Mouse (Mus musculus): ENCODE measurements around the gene Iba57. TPM values are rescaled to one million over a fixed set of nuclear protein-coding genes. Genes with fewer than 3 reads are reported as not detected.

Gene Iba57
- polyA plus RNA-seq, 1 experiment from 2014 or later: 6.3 TPM

DNA sequence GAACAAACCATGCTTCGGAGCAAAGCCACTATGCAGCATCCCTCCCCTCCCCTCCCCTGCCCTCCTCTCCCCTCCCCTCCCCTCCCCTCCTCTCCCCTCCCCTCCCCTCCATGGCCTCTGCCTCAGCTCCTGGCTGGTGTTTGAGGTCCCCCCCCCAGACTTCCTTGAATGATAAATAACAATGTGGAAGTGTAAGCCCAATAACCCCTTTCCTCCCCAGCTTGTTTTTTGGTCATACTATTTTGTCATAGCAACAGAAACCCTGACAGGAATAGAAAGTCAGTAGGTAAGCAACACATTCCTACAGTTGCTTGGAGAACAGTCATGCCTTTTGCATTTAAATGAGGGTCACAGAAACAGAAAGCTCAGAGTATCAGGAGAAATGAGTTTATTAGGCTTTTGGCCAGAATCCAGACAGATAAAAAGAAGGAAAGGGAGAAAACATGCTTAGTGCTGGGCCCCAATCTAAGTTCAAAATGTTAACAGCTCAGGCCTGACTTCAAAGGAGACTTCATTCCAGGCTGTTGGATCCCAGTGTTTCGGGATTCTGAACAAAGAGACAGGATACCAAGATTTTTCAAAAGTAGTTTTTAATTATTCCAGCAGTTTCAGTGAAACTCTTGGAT, 2.2 kb upstream of the Iba57 start:
- H3K9me3 ChIP-seq: no peaks in the 10 kb centered on the region
- H3K4me1 ChIP-seq (replicated peaks): peaks cover 22% of the 10 kb centered on the region
- 51% methylated on average over 2 of the region's 2 CpGs for WGBS
- H3K36me3 ChIP-seq: peaks cover 6% of the 10 kb centered on the region; the same call in 1 of the 2 replicates
- no peak for ATAC-seq (ENCODE audit: low read depth)
- no peak overlapping the region for H3K9ac ChIP-seq
- H3K27ac ChIP-seq (replicated peaks): no peak overlapping the region
- H3K27me3 ChIP-seq: no peaks in the 10 kb centered on the region
- no peak overlapping the region for H3K4me3 ChIP-seq
- H3K4me2 ChIP-seq: no peak overlapping the region

DNA sequence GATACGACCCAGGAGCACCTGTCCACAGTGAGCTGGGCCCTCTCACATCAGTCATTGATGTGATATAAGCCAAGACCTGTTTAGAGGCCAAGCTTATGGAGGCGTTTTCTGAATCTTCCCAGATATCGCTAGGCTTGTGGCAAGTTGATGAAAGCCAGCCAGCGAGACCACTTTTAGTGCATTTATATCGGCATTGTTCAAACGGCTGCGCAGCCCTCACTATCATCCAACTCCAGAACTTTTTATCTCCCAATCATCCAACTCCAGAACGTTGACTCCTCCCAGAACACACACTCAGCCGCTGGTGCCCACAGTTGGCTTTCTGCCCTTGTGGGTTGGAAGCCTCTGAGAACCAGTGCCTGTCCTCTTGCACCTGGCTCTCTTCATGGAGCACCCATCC, 845 bp upstream of the Iba57 start:
- no peak for ATAC-seq (ENCODE audit: low read depth)
- no peaks in the 10 kb centered on the region for H3K9me3 ChIP-seq
- WGBS: 84% methylated on average over 9 of the region's 9 CpGs
- peak overlapping the region; percentile 69 for H3K4me2 ChIP-seq
- peaks cover 8% of the 10 kb centered on the region; the same call in 1 of the 2 replicates for H3K36me3 ChIP-seq
- H3K9ac ChIP-seq: no peak overlapping the region
- H3K27me3 ChIP-seq: no peaks in the 10 kb centered on the region
- peak overlapping the region; percentile 98; the same call in 1 of the 2 replicates for H3K27ac ChIP-seq (replicated peaks)
- H3K4me1 ChIP-seq (replicated peaks): peaks cover 22% of the 10 kb centered on the region
- peak overlapping the region; percentile 58 for H3K4me3 ChIP-seq

DNA sequence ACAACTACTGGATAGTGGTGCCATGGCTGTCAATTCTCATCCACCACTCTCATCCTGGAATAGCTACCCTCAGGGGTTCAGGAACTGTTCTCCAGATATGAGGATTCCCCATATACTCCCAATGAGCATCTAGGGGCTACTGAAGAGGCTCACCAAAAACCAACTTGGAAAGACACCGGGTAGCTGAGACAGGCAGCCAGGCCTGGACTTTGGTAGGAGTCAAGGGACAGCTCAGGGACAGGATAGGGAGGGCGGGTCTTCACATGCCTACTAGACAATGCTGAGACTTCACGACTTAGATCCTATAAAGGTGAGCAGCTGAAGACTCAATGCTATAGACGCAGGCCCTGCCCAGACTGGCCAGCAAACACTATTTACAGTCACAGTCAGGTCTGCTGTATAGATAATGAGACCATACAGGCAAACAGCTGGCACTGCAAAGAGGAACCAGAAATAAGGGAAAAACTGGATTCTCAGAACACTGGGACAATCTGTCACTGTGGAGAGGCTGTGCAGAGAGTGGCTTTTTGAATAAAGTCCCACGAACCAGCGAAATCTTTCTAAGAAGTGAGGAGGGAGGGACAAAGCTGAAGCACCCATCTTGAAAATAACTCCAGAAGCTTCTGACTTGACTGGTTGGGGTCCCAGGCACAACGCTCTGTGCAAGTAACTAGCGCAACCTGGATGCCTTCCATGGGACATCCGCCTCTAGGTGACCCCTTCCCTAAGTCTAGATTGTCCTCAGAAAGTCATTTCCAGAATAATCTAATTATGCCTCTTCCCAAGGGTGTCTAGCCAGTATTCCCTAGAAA, 890 bp downstream of the Iba57 start:
- WGBS: 62% methylated on average over 9 of the region's 9 CpGs
- no peaks in the 10 kb centered on the region for H3K27me3 ChIP-seq
- H3K4me2 ChIP-seq: peak overlapping the region; percentile 69
- peaks cover 22% of the 10 kb centered on the region for H3K4me1 ChIP-seq (replicated peaks)
- H3K4me3 ChIP-seq: peak overlapping the region; percentile 58
- H3K9ac ChIP-seq: peak overlapping the region; percentile 78
- peak; percentile 54; the same call in 1 of the 2 replicates for ATAC-seq (ENCODE audit: low read depth)
- H3K27ac ChIP-seq (replicated peaks): peak overlapping the region; percentile 98
- H3K36me3 ChIP-seq: peaks cover 19% of the 10 kb centered on the region
- no peaks in the 10 kb centered on the region for H3K9me3 ChIP-seq

DNA sequence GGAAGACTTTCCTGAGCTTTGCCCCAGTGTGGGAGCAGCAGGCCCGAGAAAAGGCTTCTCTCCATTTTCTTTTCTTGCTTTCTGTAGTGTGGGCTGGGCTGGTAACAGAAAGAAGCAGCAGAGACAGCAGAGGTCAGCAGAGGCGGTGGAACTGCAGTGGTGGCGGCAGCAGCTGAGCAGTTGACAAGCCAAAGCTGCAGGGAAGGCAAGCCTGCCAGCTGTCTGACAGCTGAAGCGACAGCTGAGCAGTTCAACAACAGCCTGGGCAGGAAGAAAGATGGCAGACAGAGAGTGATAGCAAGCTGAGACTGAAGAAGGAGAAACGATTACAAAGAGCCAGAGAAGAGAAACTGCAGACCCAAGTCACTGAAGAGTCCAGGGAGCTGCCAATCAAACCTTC, 2.1 kb downstream of the Iba57 start:
- Histone ChIP-seq H3K4me2 (no peak overlapping the region), H3K36me3 (peaks cover 31% of the 10 kb centered on the region), H3K9me3 (no peaks in the 10 kb centered on the region), H3K9ac (no peak overlapping the region), H3K4me1 (replicated peaks) (peaks cover 22% of the 10 kb centered on the region), H3K27ac (replicated peaks) (no peak overlapping the region), H3K27me3 (no peaks in the 10 kb centered on the region), H3K4me3 (no peak overlapping the region)
- ATAC-seq (ENCODE audit: low read depth): no peak
- 84% methylated on average over 5 of the region's 5 CpGs for WGBS

DNA sequence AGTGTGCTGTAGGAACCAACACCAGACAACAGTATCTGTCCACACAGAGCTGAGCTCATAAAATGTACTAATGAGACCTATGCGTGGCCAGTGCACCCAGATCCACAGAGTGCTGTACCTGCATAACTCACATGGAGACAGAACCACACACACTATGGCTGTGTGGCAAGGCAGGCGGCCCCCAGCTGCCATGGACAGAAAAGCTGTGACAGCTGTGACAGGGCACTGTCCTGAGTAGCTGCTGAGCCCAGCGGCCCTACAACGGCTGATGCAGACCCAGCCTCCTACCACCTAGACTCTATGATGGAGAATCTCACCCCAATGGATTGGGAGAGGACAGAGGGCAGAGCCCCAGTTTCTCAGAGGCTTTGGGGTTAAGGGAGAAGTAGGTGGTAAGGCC, 4.0 kb downstream of the Iba57 start:
- no peak overlapping the region for H3K4me2 ChIP-seq
- no peak for ATAC-seq (ENCODE audit: low read depth)
- WGBS: 91% methylated on average over 4 of the region's 4 CpGs
- no peak overlapping the region for H3K27ac ChIP-seq (replicated peaks)
- peaks cover 22% of the 10 kb centered on the region for H3K4me1 ChIP-seq (replicated peaks)
- H3K36me3 ChIP-seq: peaks cover 39% of the 10 kb centered on the region
- no peak overlapping the region for H3K9ac ChIP-seq
- no peaks in the 10 kb centered on the region for H3K9me3 ChIP-seq
- H3K4me3 ChIP-seq: no peak overlapping the region
- no peaks in the 10 kb centered on the region for H3K27me3 ChIP-seq

DNA sequence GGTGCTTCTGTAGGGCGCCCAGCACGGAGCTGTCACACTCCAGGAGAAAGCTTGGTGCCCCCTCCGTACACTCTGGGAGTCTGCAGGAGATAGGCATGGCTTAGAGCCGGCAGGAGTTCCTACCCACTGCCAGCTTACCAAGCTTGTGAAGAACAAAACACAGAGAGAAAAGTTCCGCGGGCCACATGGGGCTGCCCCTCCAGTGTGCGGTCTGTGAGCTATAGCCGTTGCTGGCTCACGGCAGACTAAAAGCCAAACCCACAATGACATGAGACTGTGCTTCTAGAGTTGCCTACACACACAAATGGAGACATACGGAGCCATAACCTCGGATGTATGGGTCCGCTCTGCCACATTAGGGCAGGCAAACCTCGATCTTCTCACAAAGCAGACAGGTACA, 4.4 kb downstream of the Iba57 start:
- no peaks in the 10 kb centered on the region for H3K9me3 ChIP-seq
- no peak overlapping the region for H3K4me2 ChIP-seq
- H3K27me3 ChIP-seq: no peaks in the 10 kb centered on the region
- 94% methylated on average over 13 of the region's 13 CpGs for WGBS
- no peak overlapping the region for H3K27ac ChIP-seq (replicated peaks)
- H3K4me3 ChIP-seq: no peak overlapping the region
- ATAC-seq (ENCODE audit: low read depth): no peak
- H3K4me1 ChIP-seq (replicated peaks): peaks cover 18% of the 10 kb centered on the region
- peaks cover 39% of the 10 kb centered on the region for H3K36me3 ChIP-seq
- H3K9ac ChIP-seq: no peak overlapping the region

DNA sequence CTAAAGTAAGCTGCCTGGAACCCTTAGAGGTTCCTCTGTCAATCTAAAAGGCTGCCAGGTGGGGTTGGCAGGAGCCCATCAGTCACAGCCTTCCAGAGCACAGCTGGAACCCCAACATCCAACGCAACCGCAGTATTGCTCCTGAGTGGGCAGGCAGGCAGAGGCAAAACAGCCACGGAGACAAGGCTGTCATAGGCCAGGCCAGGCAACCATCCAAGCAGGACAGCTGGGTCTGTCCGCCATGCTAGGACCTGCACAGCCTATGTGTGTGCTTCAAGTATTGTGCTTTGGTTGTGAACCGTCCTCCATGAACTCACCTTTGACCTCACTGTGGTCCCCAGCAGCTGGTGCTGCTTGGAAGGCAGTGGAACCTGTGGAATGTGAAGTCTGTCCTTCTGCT, 7.6 kb downstream of the Iba57 start:
- 88% methylated on average over 5 of the region's 5 CpGs for WGBS
- no peak overlapping the region for H3K4me3 ChIP-seq
- H3K27me3 ChIP-seq: no peaks in the 10 kb centered on the region
- H3K4me1 ChIP-seq (replicated peaks): no peaks in the 10 kb centered on the region
- H3K9me3 ChIP-seq: no peaks in the 10 kb centered on the region
- H3K4me2 ChIP-seq: no peak overlapping the region
- H3K9ac ChIP-seq: no peak overlapping the region
- ATAC-seq (ENCODE audit: low read depth): no peak
- H3K36me3 ChIP-seq: peaks cover 35% of the 10 kb centered on the region
- no peak overlapping the region for H3K27ac ChIP-seq (replicated peaks)

DNA sequence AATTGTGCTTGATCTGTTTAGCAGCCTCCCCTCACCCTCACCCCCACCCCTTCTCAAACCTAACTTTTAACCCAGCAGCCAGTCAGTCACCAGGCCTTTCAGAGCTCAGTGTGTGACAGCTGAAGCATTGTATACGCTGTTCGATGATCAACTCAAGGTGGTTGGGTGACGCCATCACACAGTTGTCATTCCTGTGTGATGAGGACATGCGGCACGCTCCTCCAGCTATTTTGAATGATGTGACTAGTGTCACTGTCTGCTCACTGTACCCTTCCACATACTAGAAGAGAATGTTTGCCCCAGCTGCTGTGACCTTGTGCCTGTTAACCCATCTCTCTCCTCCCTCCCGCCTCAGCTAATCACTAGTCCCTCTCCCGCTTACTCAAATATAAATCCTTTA, 9.3 kb downstream of the Iba57 start:
- WGBS: 89% methylated on average over 7 of the region's 7 CpGs
- Histone ChIP-seq H3K27me3 (no peaks in the 10 kb centered on the region), H3K9me3 (no peaks in the 10 kb centered on the region), H3K27ac (replicated peaks) (no peak overlapping the region), H3K4me1 (replicated peaks) (no peaks in the 10 kb centered on the region), H3K4me3 (no peak overlapping the region), H3K9ac (no peak overlapping the region), H3K36me3 (peaks cover 31% of the 10 kb centered on the region), H3K4me2 (no peak overlapping the region)
- ATAC-seq (ENCODE audit: low read depth): no peak

DNA sequence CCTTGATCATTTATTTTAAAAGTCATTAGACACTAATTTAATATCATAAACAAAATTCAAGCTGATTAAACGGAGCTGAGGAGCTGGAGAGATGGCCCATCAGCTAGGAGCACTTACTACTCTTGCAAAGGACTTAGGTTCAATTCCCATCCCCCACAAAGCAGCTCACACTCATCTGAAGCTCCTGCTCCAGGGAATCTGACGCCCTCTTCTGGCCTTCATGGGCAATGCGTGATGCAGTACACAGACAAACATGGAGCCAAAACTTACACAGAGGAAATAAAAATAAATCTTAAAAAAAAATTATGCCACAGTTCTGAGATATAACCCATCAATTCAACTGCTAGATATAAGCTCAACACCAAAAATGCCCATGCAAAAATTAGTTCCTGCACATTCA, 11.8 kb downstream of the Iba57 start:
- Histone ChIP-seq H3K9ac (no peak overlapping the region), H3K36me3 (peaks cover 11% of the 10 kb centered on the region), H3K4me3 (no peak overlapping the region), H3K4me1 (replicated peaks) (no peaks in the 10 kb centered on the region), H3K9me3 (no peaks in the 10 kb centered on the region), H3K27me3 (no peaks in the 10 kb centered on the region), H3K27ac (replicated peaks) (no peak overlapping the region), H3K4me2 (no peak overlapping the region)
- 30% methylated on average over 3 of the region's 3 CpGs for WGBS
- ATAC-seq (ENCODE audit: low read depth): no peak

DNA sequence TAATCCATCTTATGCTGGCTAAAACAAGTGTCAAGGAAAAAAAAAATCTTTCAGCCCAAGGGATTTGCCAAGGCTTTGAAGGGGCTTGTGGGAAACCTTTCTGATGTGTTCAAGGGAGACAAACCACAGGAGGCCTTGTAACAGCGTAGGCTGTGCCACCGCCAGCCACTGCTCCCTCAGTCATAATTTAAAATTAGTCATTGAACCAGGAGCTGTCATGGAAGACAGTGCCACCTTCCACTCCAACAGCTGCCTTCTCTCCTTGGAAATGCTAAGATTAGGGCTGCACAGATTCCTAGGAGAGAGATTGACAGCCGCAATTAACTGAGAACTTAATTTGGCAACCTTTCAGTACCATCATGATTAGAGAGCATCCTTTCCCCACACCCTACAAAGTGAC, 14.2 kb downstream of the Iba57 start:
- no peaks in the 10 kb centered on the region for H3K4me1 ChIP-seq (replicated peaks)
- ATAC-seq (ENCODE audit: low read depth): no peak
- WGBS: 59% methylated on average over 3 of the region's 3 CpGs
- H3K36me3 ChIP-seq: no peaks in the 10 kb centered on the region
- H3K4me2 ChIP-seq: no peak overlapping the region
- H3K27ac ChIP-seq (replicated peaks): no peak overlapping the region
- H3K4me3 ChIP-seq: no peak overlapping the region
- no peaks in the 10 kb centered on the region for H3K9me3 ChIP-seq
- H3K27me3 ChIP-seq: no peaks in the 10 kb centered on the region
- no peak overlapping the region for H3K9ac ChIP-seq

DNA sequence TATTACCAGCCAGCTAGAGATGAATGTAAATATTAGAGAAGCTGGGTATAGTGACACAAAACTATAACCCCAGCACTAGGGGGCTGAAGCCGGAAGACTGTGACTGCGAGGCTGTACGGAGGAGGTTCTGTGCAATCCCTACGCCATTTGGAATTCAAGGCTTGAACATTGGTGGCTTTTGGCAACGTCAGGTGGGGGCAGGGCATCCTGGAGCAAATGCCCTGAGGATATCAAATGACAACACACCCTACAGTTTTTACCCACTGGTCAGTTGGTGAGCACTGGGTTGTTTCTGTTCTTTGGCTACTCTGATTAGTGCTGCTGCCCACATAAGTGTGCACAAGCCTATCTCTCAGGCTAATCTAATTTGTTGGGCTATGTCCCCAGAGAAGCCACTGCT, 20.6 kb downstream of the Iba57 start:
- Histone ChIP-seq H3K36me3 (no peaks in the 10 kb centered on the region), H3K27ac (replicated peaks) (no peak overlapping the region), H3K27me3 (peaks cover 14% of the 10 kb centered on the region), H3K9ac (no peak overlapping the region), H3K4me1 (replicated peaks) (0 out of 2 replicates have a peak, but pooled peaks cover 3% of the 10 kb centered on the region), H3K4me3 (no peak overlapping the region), H3K4me2 (no peak overlapping the region), H3K9me3 (no peaks in the 10 kb centered on the region)
- ATAC-seq (ENCODE audit: low read depth): no peak
- 82% methylated on average over 5 of the region's 5 CpGs for WGBS

DNA sequence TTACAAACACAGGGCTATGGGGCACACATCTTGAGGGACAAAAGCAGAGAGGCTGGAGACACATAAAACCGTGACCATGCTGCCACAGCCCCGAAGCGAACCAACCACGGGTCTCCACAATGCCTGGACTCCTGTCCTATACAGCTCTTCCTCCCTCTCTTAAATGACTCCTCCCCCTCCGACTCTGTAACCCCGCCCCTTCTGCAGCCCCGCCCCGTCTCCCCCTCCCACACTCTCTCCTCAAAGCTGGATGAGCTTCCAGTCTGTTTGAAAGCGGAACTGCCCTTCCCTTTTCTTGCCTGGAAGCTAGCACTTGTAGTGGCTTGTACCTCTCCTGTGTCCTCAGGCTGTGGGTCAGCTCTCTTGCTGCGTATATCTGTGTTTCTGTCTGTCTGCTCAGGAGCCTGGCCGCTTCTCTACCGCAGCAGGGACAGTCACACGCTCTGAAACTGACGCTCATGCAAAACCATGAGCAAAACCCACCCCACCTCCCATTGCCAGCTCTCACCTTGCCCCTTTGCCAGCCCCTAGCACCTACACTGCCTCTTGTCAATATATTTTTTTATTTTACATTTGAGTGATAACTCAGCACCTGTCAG, 21.7 kb downstream of the Iba57 start:
- no peak overlapping the region for H3K27ac ChIP-seq (replicated peaks)
- no peaks in the 10 kb centered on the region for H3K9me3 ChIP-seq
- H3K4me1 ChIP-seq (replicated peaks): 0 out of 2 replicates have a peak, but pooled peaks cover 3% of the 10 kb centered on the region
- 12% methylated on average over 14 of the region's 14 CpGs for WGBS
- peaks cover 25% of the 10 kb centered on the region for H3K27me3 ChIP-seq
- H3K4me3 ChIP-seq: 0 out of 2 replicates have a peak overlapping the region, but pooled peaks have one; percentile 4
- ATAC-seq (ENCODE audit: low read depth): no peak
- 0 out of 2 replicates have a peak overlapping the region, but pooled peaks have one; percentile 41 for H3K9ac ChIP-seq
- H3K4me2 ChIP-seq: peak overlapping the region; percentile 45
- no peaks in the 10 kb centered on the region for H3K36me3 ChIP-seq

All from neural tube, embryonic 13.5 days (tissue).